ENCODE assay signal across 26 mouse cellular contexts in genomic region chr3:66518289-66518688, GRCm38 (mm10).
A peak's percentile ranks its signal among the peaks of the same experiment; 100 is the strongest.
DNase-seq lines count a peak whose midpoint lies in the region; ATAC-seq and TF ChIP-seq lines count a peak whose summit lies in the region.
"Had no signal": no experiment of that assay in that cellular context is flagged by ENCODE, and none has a peak within 500 bp of the region (broad histone marks: within the 10 kb centered on the region; RNA-seq: fewer than 3 reads in every experiment).

No protein-coding gene starts in this region.

- peak; percentile 24; the same call in 1 of the 2 replicates for ATAC-seq in lung, embryonic 16.5 days (ENCODE audit: low read depth)
- peak; percentile 80 for ATAC-seq in megakaryocyte-erythroid progenitor cell, adult 5-6 weeks (replicated peaks; ENCODE audit: low FRiP score, low TSS enrichment, poor library complexity, severe bottlenecking)
- ATAC-seq in heart, embryonic 12.5 days (ENCODE audit: insufficient number of reproducible peaks, low FRiP score): no peak
- ATAC-seq: forebrain, embryonic 16.5 days had no signal

- intact Hi-C loops in heart, adult 2 months (cut with DNase I): no loop called here

- no peak for TF ChIP-seq EP300 in heart, adult 2 months (IDR thresholded peaks at IDR 0.05; ENCODE audit: insufficient read depth, low read depth, low read length)

- H3K79me2 ChIP-seq in heart, adult 2 months (replicated peaks; ENCODE audit: control insufficient read depth, insufficient read depth, low read length): no peaks in the 10 kb centered on the region

- 32% methylated on average over 2 of the region's 2 CpGs for WGBS in lung, embryonic 16.5 days
- WGBS in heart, embryonic 12.5 days: 45% methylated on average over 2 of the region's 2 CpGs
- WGBS in heart, adult 2 months: 45% methylated on average over 2 of the region's 2 CpGs

- no peaks in the 10 kb centered on the region for H3K27me3 ChIP-seq in lung, embryonic 16.5 days (ENCODE audit: control insufficient read depth, insufficient read depth, low read depth, low read length)
- no peaks in the 10 kb centered on the region for H3K27me3 ChIP-seq in heart, embryonic 12.5 days (replicated peaks)
- H3K27me3 ChIP-seq in heart, adult 2 months (ENCODE audit: control insufficient read depth, insufficient read depth, low read length): no peaks in the 10 kb centered on the region
- H3K27me3 ChIP-seq: hindbrain, embryonic 12.5 days; kidney, embryonic 15.5 days; limb, embryonic 15.5 days; megakaryocyte, embryonic 14.5 days; neural tube, embryonic 15.5 days had no signal

- H3K4me2 ChIP-seq in lung, embryonic 16.5 days (ENCODE audit: low read depth, low read length): no peak overlapping the region
- no peak overlapping the region for H3K4me2 ChIP-seq in heart, embryonic 12.5 days
- H3K4me2 ChIP-seq: heart, embryonic 11.5 days; hindbrain, embryonic 12.5 days; kidney, embryonic 15.5 days; limb, embryonic 15.5 days; neural tube, embryonic 15.5 days had no signal

- TF ChIP-seq CTCF in heart, adult 2 months (IDR thresholded peaks at IDR 0.05): no peak

- H3K4me1 ChIP-seq in lung, embryonic 16.5 days (replicated peaks; ENCODE audit: control insufficient read depth, insufficient read depth, low read length): peaks cover 13% of the 10 kb centered on the region; the same call in 1 of the 2 replicates
- H3K4me1 ChIP-seq in heart, embryonic 12.5 days (replicated peaks): peaks cover 27% of the 10 kb centered on the region
- no peaks in the 10 kb centered on the region for H3K4me1 ChIP-seq in heart, adult 2 months (ENCODE audit: control insufficient read depth, insufficient read depth, low read length)
- H3K4me1 ChIP-seq: hindbrain, embryonic 12.5 days; kidney, embryonic 15.5 days; neural tube, embryonic 15.5 days had no signal

- no peak for TF ChIP-seq POLR2A in heart, adult 2 months (IDR thresholded peaks at IDR 0.05; ENCODE audit: insufficient read depth, low read depth, low read length)

- H3K9me3 ChIP-seq in lung, embryonic 16.5 days (ENCODE audit: control insufficient read depth, low read length): no peaks in the 10 kb centered on the region
- no peaks in the 10 kb centered on the region for H3K9me3 ChIP-seq in heart, embryonic 12.5 days (replicated peaks)
- H3K9me3 ChIP-seq: forebrain, embryonic 10.5 days; kidney, embryonic 15.5 days; limb, embryonic 15.5 days; neural tube, embryonic 15.5 days had no signal

- H3K27ac ChIP-seq in lung, embryonic 16.5 days (ENCODE audit: low read length): no peak overlapping the region
- H3K27ac ChIP-seq in heart, embryonic 12.5 days (ENCODE audit: poor library complexity, severe bottlenecking): no peak overlapping the region
- no peak overlapping the region for H3K27ac ChIP-seq in heart, adult 2 months
- H3K27ac ChIP-seq: forebrain, embryonic 10.5 days; hindbrain, embryonic 12.5 days; kidney, embryonic 15.5 days; limb, embryonic 15.5 days; neural tube, embryonic 15.5 days had no signal

- H3K4me3 ChIP-seq in lung, embryonic 16.5 days (ENCODE audit: low read length): no peak overlapping the region
- H3K4me3 ChIP-seq in heart, embryonic 12.5 days: no peak overlapping the region
- no peak overlapping the region for H3K4me3 ChIP-seq in heart, adult 2 months
- H3K4me3 ChIP-seq: forebrain, embryonic 10.5 days; hindbrain, embryonic 12.5 days; kidney, embryonic 15.5 days; limb, embryonic 15.5 days; megakaryocyte, embryonic 14.5 days; neural tube, embryonic 15.5 days had no signal

- H3K36me3 ChIP-seq in lung, embryonic 16.5 days (ENCODE audit: control insufficient read depth, insufficient read depth, low read length): no peaks in the 10 kb centered on the region
- no peaks in the 10 kb centered on the region for H3K36me3 ChIP-seq in heart, embryonic 12.5 days
- no peaks in the 10 kb centered on the region for H3K36me3 ChIP-seq in heart, adult 2 months (ENCODE audit: control insufficient read depth, insufficient read depth, low read length)
- H3K36me3 ChIP-seq: forebrain, embryonic 10.5 days; hindbrain, embryonic 12.5 days; kidney, embryonic 15.5 days; limb, embryonic 15.5 days; neural tube, embryonic 15.5 days had no signal

- H3K9ac ChIP-seq in lung, embryonic 16.5 days (ENCODE audit: low read length): no peak overlapping the region
- H3K9ac ChIP-seq in heart, embryonic 12.5 days: no peak overlapping the region
- H3K9ac ChIP-seq in heart, adult 2 months (ENCODE audit: low read depth, low read length): no peak overlapping the region
- H3K9ac ChIP-seq: hindbrain, embryonic 12.5 days; kidney, embryonic 15.5 days; limb, embryonic 15.5 days; neural tube, embryonic 15.5 days had no signal

- DNase-seq in embryo, embryonic 11 days: peak; percentile 14
- no peak for DNase-seq in embryo, embryonic 10.5 days (ENCODE audit: low spot score)
- no peak for DNase-seq in lung, adult 18-20 months
- DNase-seq in Muller cell, postnatal 12 days (ENCODE audit: inconsistent ontology term): peak; percentile 64
- DNase-seq in heart, adult 2 months: no peak
- DNase-seq: adrenal gland, adult 2 months; cerebellum, adult 18-20 months; gastrocnemius, postnatal 10 days; heart, postnatal 10 days; kidney, adult 11 months; kidney, postnatal 36 days; lung, postnatal 14 days; right cerebral cortex, postnatal 25 days; spleen, adult 18-20 months; thymus, postnatal 14 days had no signal

Comparison
In these comparisons a context has a peak if more than half of its experiments do, and no peak if none do; other contexts are left out.
1. DNase-seq: peak in embryo, embryonic 11 days (single experiment) and Muller cell, postnatal 12 days (single experiment); none in embryo, embryonic 10.5 days (single experiment), lung, adult 18-20 months (0 of 2) and heart, adult 2 months (0 of 2).